Mouse (Mus musculus) embryonic facial prominence, embryonic 10.5 days (tissue): Measurements from ENCODE around the gene Adcy6. TPM values are rescaled to one million over a fixed set of nuclear protein-coding genes. Genes with fewer than 3 reads are reported as not detected.

Experiments used
- polyA plus RNA-seq: library from polyadenylated mRNA; unstranded; fragments of >200 nt; fragmentation: Nextera tagmentation; extraction: Ambion mirVana; gene quantifications from 2 replicates; pipeline ENCODE4 v1.2.1, GENCODE M21; 2016

Gene Adcy6
- polyA plus RNA-seq, 1 experiment from 2014 or later, result 11.6 TPM

Other genes with a start within 250 kb of the Adcy6 start
- gene Olfr283, start 229.1 kb downstream of the Adcy6 start, polyA plus RNA-seq, result not detected in 2 replicates
- not detected in 2 replicates for gene Olfr282, start 178.9 kb downstream of the Adcy6 start, polyA plus RNA-seq
- not detected in 2 replicates for gene Olfr281, start 157.5 kb downstream of the Adcy6 start, polyA plus RNA-seq
- gene OR5BS1P, start 140.2 kb downstream of the Adcy6 start, polyA plus RNA-seq, result not detected in 2 replicates
- gene Lalba, start 127.4 kb downstream of the Adcy6 start, polyA plus RNA-seq, result 0.20 and 0.26 TPM in 2 replicates
- gene Olfr279, start 117.7 kb downstream of the Adcy6 start, polyA plus RNA-seq, result not detected in 2 replicates
- gene Kansl2, start 75.8 kb downstream of the Adcy6 start, polyA plus RNA-seq, result 151 and 152 TPM in 2 replicates
- 64.5 and 64.6 TPM in 2 replicates for gene Ccnt1, start 39.2 kb downstream of the Adcy6 start, polyA plus RNA-seq
- gene 4930415O20Rik, start 39.1 kb downstream of the Adcy6 start, polyA plus RNA-seq, result 0.39 TPM in 1 of 2 replicates, not detected in the other
- gene Cacnb3, start 20.8 kb upstream of the Adcy6 start, polyA plus RNA-seq, result 32.3 and 37.0 TPM in 2 replicates
- 31.2 and 32.1 TPM in 2 replicates for gene Ddx23, start 52.8 kb upstream of the Adcy6 start, polyA plus RNA-seq
- 0.88 and 1.5 TPM in 2 replicates for gene Rnd1, start 67.4 kb upstream of the Adcy6 start, polyA plus RNA-seq
- gene Ccdc65, start 98.1 kb upstream of the Adcy6 start, polyA plus RNA-seq, result 0.60 and 0.80 TPM in 2 replicates
- gene Fkbp11, start 118.1 kb upstream of the Adcy6 start, polyA plus RNA-seq, result 23.2 and 26.3 TPM in 2 replicates
- 41.6 and 43.1 TPM in 2 replicates for gene Arf3, start 153.1 kb upstream of the Adcy6 start, polyA plus RNA-seq
- gene Wnt10b, start 168.1 kb upstream of the Adcy6 start, polyA plus RNA-seq, result 0.34 and 0.40 TPM in 2 replicates
- 1.0 and 1.5 TPM in 2 replicates for gene Wnt1, start 179.8 kb upstream of the Adcy6 start, polyA plus RNA-seq
- gene Ddn, start 199.4 kb upstream of the Adcy6 start, polyA plus RNA-seq, result not detected in 2 replicates
- gene Prkag1, start 221.4 kb upstream of the Adcy6 start, polyA plus RNA-seq, result 83.5 and 85.3 TPM in 2 replicates